Mouse (Mus musculus): ENCODE measurements around the gene Dph3. TPM values are rescaled to one million over a fixed set of nuclear protein-coding genes. Genes with fewer than 3 reads are reported as not detected.

The Dph3 gene
- polyA plus RNA-seq, 1 experiment: 43.6 TPM

DNA sequence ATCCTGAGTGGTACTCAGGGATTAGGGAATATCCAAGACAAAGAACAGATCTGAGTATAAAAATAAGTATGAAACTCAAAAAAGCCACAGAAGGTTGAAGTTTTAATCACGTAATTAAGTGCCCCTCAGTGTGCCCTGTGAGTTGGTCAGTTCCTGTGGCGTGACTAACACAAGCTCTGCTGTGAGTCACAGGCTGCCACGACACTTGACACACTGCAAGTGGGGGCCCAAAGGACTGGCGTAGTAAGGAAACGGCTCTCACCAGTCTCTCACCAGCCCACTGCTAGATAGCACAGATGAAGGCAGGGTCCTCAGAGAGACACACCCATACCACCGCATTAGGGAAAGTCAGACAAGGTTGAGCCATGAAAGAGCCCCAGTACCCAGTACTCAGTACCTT, 35.4 kb downstream of the Dph3 start:
- TF ChIP-seq POLR2A (IDR thresholded peaks at IDR 0.05; ENCODE audit: borderline replicate concordance, extremely low read depth, insufficient read depth, insufficient read length, poor library complexity, severe bottlenecking) (no peak), CTCF (IDR thresholded peaks at IDR 0.05; ENCODE audit: borderline replicate concordance, extremely low read depth, insufficient read depth, insufficient read length) (no peak)
- DNase-seq (ENCODE audit: low read depth): no peak

DNA sequence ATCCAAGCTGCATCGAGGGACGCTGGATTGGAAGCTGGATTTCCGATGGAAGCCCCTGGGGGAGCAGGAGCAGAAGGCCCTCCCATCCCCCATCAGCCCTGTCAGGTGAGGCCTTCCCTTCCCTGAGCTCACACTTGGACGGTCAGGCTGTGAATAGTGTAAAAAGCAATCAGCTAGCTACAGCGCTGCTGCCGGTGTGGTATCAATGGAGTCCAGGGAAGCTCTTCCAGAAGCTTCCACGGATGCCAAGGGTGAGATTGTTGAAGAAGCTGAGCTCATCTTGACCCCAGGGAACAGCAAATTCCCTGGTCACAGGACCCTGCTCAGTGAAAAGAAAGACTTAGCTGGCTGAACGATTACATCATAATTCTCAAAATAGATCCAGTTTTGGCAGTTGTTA, 39.2 kb downstream of the Dph3 start:
- TF ChIP-seq POLR2A (IDR thresholded peaks at IDR 0.05; ENCODE audit: borderline replicate concordance, extremely low read depth, insufficient read depth, insufficient read length, poor library complexity, severe bottlenecking): no peak
- no peak for TF ChIP-seq CTCF (IDR thresholded peaks at IDR 0.05; ENCODE audit: borderline replicate concordance, extremely low read depth, insufficient read depth, insufficient read length)
- no peak for DNase-seq (ENCODE audit: low read depth)

DNA sequence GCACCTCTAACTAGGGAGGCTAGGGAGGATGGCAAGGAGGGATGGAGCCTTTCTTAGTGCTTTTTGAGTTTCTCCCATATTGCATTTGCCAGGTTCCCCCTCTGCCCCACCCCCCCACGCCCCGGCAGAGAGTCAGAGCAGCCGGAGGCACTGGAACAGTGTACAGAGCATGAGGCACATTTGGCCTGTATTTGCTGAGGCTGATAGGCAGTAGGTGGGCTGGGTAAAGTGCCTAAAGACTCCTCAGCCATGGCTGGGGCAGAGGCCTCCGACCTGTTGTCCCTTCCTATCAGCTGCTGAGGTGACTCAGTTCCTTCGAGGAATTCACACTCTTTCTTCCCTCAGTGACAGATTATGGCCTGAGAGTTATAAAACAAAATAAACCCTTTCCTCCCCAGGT, 43.4 kb downstream of the Dph3 start:
- TF ChIP-seq CTCF (IDR thresholded peaks at IDR 0.05; ENCODE audit: borderline replicate concordance, extremely low read depth, insufficient read depth, insufficient read length): no peak
- TF ChIP-seq POLR2A (IDR thresholded peaks at IDR 0.05; ENCODE audit: borderline replicate concordance, extremely low read depth, insufficient read depth, insufficient read length, poor library complexity, severe bottlenecking): no peak

GRCm38 (mm10) chr14:32037661-32038252, 47.8 kb downstream of the Dph3 start:
- TF ChIP-seq CTCF (IDR thresholded peaks at IDR 0.05; ENCODE audit: borderline replicate concordance, extremely low read depth, insufficient read depth, insufficient read length): no peak
- TF ChIP-seq POLR2A (IDR thresholded peaks at IDR 0.05; ENCODE audit: borderline replicate concordance, extremely low read depth, insufficient read depth, insufficient read length, poor library complexity, severe bottlenecking): no peak
- no peak for DNase-seq (ENCODE audit: low read depth)

More for the DNA sequence above, 43.4 kb downstream of the Dph3 start:
- DNase-seq (ENCODE audit: low read depth): no peak

- DNase-seq (ENCODE audit: low read depth): no peak
- TF ChIP-seq CTCF (IDR thresholded peaks at IDR 0.05; ENCODE audit: borderline replicate concordance, extremely low read depth, insufficient read depth, insufficient read length) (no peak), POLR2A (IDR thresholded peaks at IDR 0.05; ENCODE audit: borderline replicate concordance, extremely low read depth, insufficient read depth, insufficient read length, poor library complexity, severe bottlenecking) (no peak)
Observed at GRCm38 (mm10) chr14:32036482-32036881, 49.0 kb downstream of the Dph3 start.

GRCm38 (mm10) chr14:32032522-32032921, 53.0 kb downstream of the Dph3 start:
- DNase-seq (ENCODE audit: low read depth): peak; percentile 82
- TF ChIP-seq CTCF (IDR thresholded peaks at IDR 0.05; ENCODE audit: borderline replicate concordance, extremely low read depth, insufficient read depth, insufficient read length) (peak; percentile 91), POLR2A (IDR thresholded peaks at IDR 0.05; ENCODE audit: borderline replicate concordance, extremely low read depth, insufficient read depth, insufficient read length, poor library complexity, severe bottlenecking) (no peak)

Other genes with a start within 250 kb of the Dph3 start
- gene Galnt15, start 56.7 kb downstream of the Dph3 start, polyA plus RNA-seq (2012; rRNA removed): 0.39 and 0.44 TPM in 2 replicates
- gene Oxnad1, start 355 bp downstream of the Dph3 start, polyA plus RNA-seq (2012; rRNA removed): 19.4 and 20.2 TPM in 2 replicates
- not detected in 2 replicates for gene Msmb, start 56.3 kb upstream of the Dph3 start, polyA plus RNA-seq (2012; rRNA removed)
- gene Ncoa4, start 74.1 kb upstream of the Dph3 start, polyA plus RNA-seq (2012; rRNA removed): 53.0 and 56.5 TPM in 2 replicates
- 122 and 139 TPM in 2 replicates for gene Timm23, start 116.2 kb upstream of the Dph3 start, polyA plus RNA-seq (2012; rRNA removed)
- 14.4 and 22.0 TPM in 2 replicates for gene Parg, start 116.2 kb upstream of the Dph3 start, polyA plus RNA-seq (2012; rRNA removed)
- gene Ogdhl, start 236.3 kb upstream of the Dph3 start, polyA plus RNA-seq (2012; rRNA removed): 24.0 and 27.5 TPM in 2 replicates

Data from brain, embryonic 14.5 days (tissue).